Mouse (Mus musculus) limb, embryonic 15.5 days (tissue): ENCODE measurements around the gene Igsf21. TPM values are rescaled to one million over a fixed set of nuclear protein-coding genes. Genes with fewer than 3 reads are reported as not detected.

Source experiments
- ATAC-seq: fragments of 200-750 bp; cut with Nextera tagmentation; 2 replicates; pipeline ENCODE4 v1.8.0; 2017; ENCODE audit warnings: low read depth, moderate TSS enrichment; ENCODE audit not compliant: insufficient number of reproducible peaks, low FRiP score, low TSS enrichment
- H3K27ac ChIP-seq: fragments of 300-500 bp; sonication (generic); 2 replicates; pipeline ENCODE4 v1.5.1; 2015; ENCODE audit warnings: moderate library complexity, mild to moderate bottlenecking, inconsistent platforms
- H3K27me3 ChIP-seq: fragments of 300-500 bp; sonication (generic); 2 replicates; pipeline ENCODE4 v1.6.1; 2015; ENCODE audit warnings: inconsistent platforms
- H3K36me3 ChIP-seq: fragments of 300-500 bp; sonication (generic); 2 replicates; pipeline ENCODE4 v1.6.1; 2015; ENCODE audit warnings: inconsistent platforms
- H3K4me1 ChIP-seq: fragments of 300-500 bp; sonication (generic); 2 replicates; pipeline ENCODE4 v1.6.1; 2015; ENCODE audit warnings: inconsistent platforms
- H3K4me2 ChIP-seq: fragments of 300-500 bp; sonication (generic); 2 replicates; pipeline ENCODE4 v1.6.1; 2015; ENCODE audit warnings: mild to moderate bottlenecking, inconsistent platforms
- H3K4me3 ChIP-seq: fragments of 300-500 bp; sonication (generic); 2 replicates; pipeline ENCODE4 v1.5.1; 2015; ENCODE audit warnings: mild to moderate bottlenecking, inconsistent platforms
- H3K9ac ChIP-seq: fragments of 300-500 bp; sonication (generic); 2 replicates; pipeline ENCODE4 v1.6.1; 2015; ENCODE audit warnings: inconsistent platforms
- H3K9me3 ChIP-seq: fragments of 300-500 bp; sonication (generic); 2 replicates; pipeline ENCODE4 v1.6.1; 2016; ENCODE audit warnings: inconsistent platforms
- WGBS: fragments of 180-500 bp; shearing (Covaris S2); methylation state at CpG from one replicate; pipeline ENCODE4 v1.1.7; 2015; 5-methylcytosine and 5-hydroxymethylcytosine counted together
- polyA plus RNA-seq: library from polyadenylated mRNA; unstranded; fragments of >200 nt; fragmentation: Nextera tagmentation; extraction: Ambion mirVana; gene quantifications from 2 replicates; pipeline ENCODE4 v1.2.1, GENCODE M21; 2015

The Igsf21 gene
- polyA plus RNA-seq, 1 experiment from 2014 or later, result 0.73 TPM

- Histone ChIP-seq H3K27ac (no peak overlapping the region), H3K9me3 (no peaks in the 10 kb centered on the region), H3K4me3 (no peak overlapping the region), H3K4me2 (no peak overlapping the region), H3K9ac (no peak overlapping the region), H3K36me3 (no peaks in the 10 kb centered on the region), H3K27me3 (peaks cover 11% of the 10 kb centered on the region; the same call in 1 of the 2 replicates), H3K4me1 (no peaks in the 10 kb centered on the region)
- no peak for ATAC-seq
- 32% methylated on average over 7 of the region's 7 CpGs for WGBS
These were observed 259.7 kb downstream of the Igsf21 start for GRCm38 (mm10) chr4:139986913-139987312.

GRCm38 (mm10) chr4:139978716-139979115, 267.9 kb downstream of the Igsf21 start:
- no peak for ATAC-seq
- no peak overlapping the region for H3K27ac ChIP-seq
- 35% methylated on average over 5 of the region's 5 CpGs for WGBS

DNA sequence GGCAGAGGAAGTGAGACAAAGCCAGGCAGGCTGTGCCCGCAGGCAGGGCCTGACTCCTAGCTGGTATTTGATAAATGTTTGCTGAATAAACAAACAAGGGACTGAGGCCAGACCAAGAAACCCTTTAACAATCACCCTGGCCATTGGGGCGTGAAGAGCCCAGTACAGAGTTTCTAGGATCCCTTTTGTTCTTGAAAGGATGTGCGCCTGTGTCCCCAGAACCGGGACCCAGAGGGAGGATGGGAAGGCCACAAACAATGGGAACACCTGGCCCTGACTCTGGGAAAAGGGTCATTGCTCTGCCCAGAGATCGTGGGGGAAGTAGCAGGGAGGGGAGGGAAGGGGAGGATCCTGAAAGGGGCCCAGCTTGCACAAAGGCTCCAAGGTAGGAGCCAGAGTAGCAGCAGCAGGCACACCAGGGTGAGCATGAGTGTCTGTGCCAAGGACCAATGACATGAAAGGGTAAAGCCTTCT, 269.2 kb downstream of the Igsf21 start:
- H3K4me2 ChIP-seq, result no peak overlapping the region
- H3K27ac ChIP-seq, result no peak overlapping the region
- no peak overlapping the region for H3K4me3 ChIP-seq
- H3K9me3 ChIP-seq, result no peaks in the 10 kb centered on the region
- no peaks in the 10 kb centered on the region for H3K36me3 ChIP-seq
- 35% methylated on average over 5 of the region's 5 CpGs for WGBS
- no peak overlapping the region for H3K9ac ChIP-seq
- no peaks in the 10 kb centered on the region for H3K27me3 ChIP-seq
- H3K4me1 ChIP-seq, result no peaks in the 10 kb centered on the region; the same call in 1 of the 2 replicates
- ATAC-seq, result no peak

More at GRCm38 (mm10) chr4:139978716-139979115, 267.9 kb downstream of the Igsf21 start:
- Histone ChIP-seq H3K4me1 (no peaks in the 10 kb centered on the region; the same call in 1 of the 2 replicates), H3K4me3 (no peak overlapping the region), H3K27me3 (no peaks in the 10 kb centered on the region), H3K36me3 (no peaks in the 10 kb centered on the region), H3K9ac (no peak overlapping the region), H3K9me3 (no peaks in the 10 kb centered on the region), H3K4me2 (no peak overlapping the region)
